Comparison of ENCODE assay signal across 20 mouse cellular contexts in the genomic region with DNA sequence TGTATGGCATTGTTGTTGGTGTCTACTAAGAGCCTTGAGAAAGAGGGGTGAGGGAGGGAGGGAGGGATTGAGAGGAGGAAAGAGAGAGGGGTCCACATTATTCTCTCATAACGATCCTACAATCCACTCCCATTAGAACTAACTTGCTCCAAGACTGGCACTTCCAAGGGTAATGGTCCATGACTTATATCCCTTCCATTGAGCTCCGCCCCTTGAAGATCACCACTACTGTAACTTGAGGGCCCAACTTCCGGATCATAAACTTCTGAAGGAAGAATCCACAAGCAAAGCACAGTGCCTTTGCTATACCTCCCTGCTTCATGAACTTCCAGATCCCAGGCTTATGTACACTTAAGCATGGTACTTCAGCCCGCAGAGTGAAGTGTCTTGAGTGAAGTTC. TPM values are rescaled to one million over a fixed set of nuclear protein-coding genes. Genes with fewer than 3 reads are reported as not detected.
"Had no signal": no experiment of that assay in that cellular context is flagged by ENCODE, and none has a peak within 500 bp of the region (broad histone marks: within the 10 kb centered on the region; RNA-seq: fewer than 3 reads in every experiment).

No protein-coding gene starts in this region.

- H3K4me1 ChIP-seq: midbrain, embryonic 12.5 days; neural tube, embryonic 15.5 days had no signal

- H3K27me3 ChIP-seq: midbrain, embryonic 12.5 days; neural tube, embryonic 13.5 days; neural tube, embryonic 15.5 days had no signal

- H3K27ac ChIP-seq: midbrain, embryonic 10.5 days; midbrain, embryonic 12.5 days; neural tube, embryonic 13.5 days; neural tube, embryonic 15.5 days had no signal

- H3K4me2 ChIP-seq: lung, embryonic 14.5 days; midbrain, embryonic 12.5 days; neural tube, embryonic 13.5 days; neural tube, embryonic 15.5 days had no signal

- H3K36me3 ChIP-seq: midbrain, embryonic 10.5 days; midbrain, embryonic 12.5 days; neural tube, embryonic 13.5 days; neural tube, embryonic 15.5 days had no signal

- H3K9me3 ChIP-seq: midbrain, embryonic 10.5 days; midbrain, embryonic 12.5 days; neural tube, embryonic 13.5 days; neural tube, embryonic 15.5 days had no signal

- DNase-seq: lung, adult 18-20 months; lung, embryonic 14.5 days; lung, postnatal 10 days; lung, postnatal 4 days; midbrain, embryonic 14.5 days; retina, postnatal 1 day; right cerebral cortex, adult 18-20 months; right cerebral cortex, postnatal 25 days; right cerebral cortex, postnatal 4 days; spleen, adult 18-20 months; thymus, adult 18-20 months; thymus, postnatal 14 days; thymus, postnatal 36 days had no signal

- H3K4me3 ChIP-seq: midbrain, embryonic 10.5 days; midbrain, embryonic 12.5 days; myocyte; neural tube, embryonic 13.5 days; neural tube, embryonic 15.5 days had no signal

- ATAC-seq: midbrain, embryonic 16.5 days had no signal

- H3K9ac ChIP-seq: lung, embryonic 14.5 days; midbrain, embryonic 12.5 days; neural tube, embryonic 13.5 days; neural tube, embryonic 15.5 days had no signal

RNA-seq across cellular contexts. Expression of gene Bean1, which starts 32.1 kb away (rescaled TPM):
- total RNA-seq: megakaryocyte-erythroid progenitor cell, adult 5-6 weeks had no signal
